Mouse (Mus musculus): ENCODE measurements at regions not wholly inside any gene's neighbourhood (a gene's known extent, or its start where the extent isn't known, plus 50 kb on each side); places are given as distances from the start of the nearest gene placed in this dataset.

- Histone ChIP-seq H3K4me1 (ENCODE audit: control insufficient read depth, insufficient read depth, low read length) (peaks cover 6% of the 10 kb centered on the region; the same call in 1 of the 2 replicates), H3K9ac (ENCODE audit: low read depth, low read length) (no peak overlapping the region), H3K36me3 (ENCODE audit: control insufficient read depth, insufficient read depth, low read length) (no peaks in the 10 kb centered on the region), H3K79me2 (ENCODE audit: control insufficient read depth, insufficient read depth, low read length) (no peaks in the 10 kb centered on the region), H3K4me3 (ENCODE audit: insufficient read depth, low read depth, low read length) (no peak overlapping the region), H3K27ac (replicated peaks; ENCODE audit: insufficient read depth, low read depth, low read length) (no peak overlapping the region), H3K27me3 (ENCODE audit: control insufficient read depth, insufficient read depth, low read length) (no peaks in the 10 kb centered on the region)
- DNase-seq (ENCODE audit: extremely low read depth, low read depth, low spot score) = no peak
- 94% methylated on average over 3 of the region's 3 CpGs for WGBS
- TF ChIP-seq CTCF (IDR thresholded peaks at IDR 0.05; ENCODE audit: low read depth, low read length) (no peak), POLR2A (IDR thresholded peaks at IDR 0.05; ENCODE audit: extremely low read depth, insufficient read depth, low read length) (no peak)
Observed at GRCm38 (mm10) chr7:145108994-145109393, 98.9 kb downstream of the 1810010D01Rik start.

- no peaks in the 10 kb centered on the region for H3K79me2 ChIP-seq (ENCODE audit: control insufficient read depth, insufficient read depth, low read length)
- no peak for DNase-seq (ENCODE audit: extremely low read depth, low read depth, low spot score)
- TF ChIP-seq CTCF (IDR thresholded peaks at IDR 0.05; ENCODE audit: low read depth, low read length) (no peak), POLR2A (IDR thresholded peaks at IDR 0.05; ENCODE audit: extremely low read depth, insufficient read depth, low read length) (no peak)
- no peak overlapping the region for H3K27ac ChIP-seq (replicated peaks; ENCODE audit: insufficient read depth, low read depth, low read length)
- WGBS = 88% methylated on average over 2 of the region's 2 CpGs
- H3K27me3 ChIP-seq (ENCODE audit: control insufficient read depth, insufficient read depth, low read length) = no peaks in the 10 kb centered on the region
- no peaks in the 10 kb centered on the region for H3K36me3 ChIP-seq (ENCODE audit: control insufficient read depth, insufficient read depth, low read length)
- H3K4me1 ChIP-seq (ENCODE audit: control insufficient read depth, insufficient read depth, low read length) = peaks cover 7% of the 10 kb centered on the region; the same call in 1 of the 2 replicates
- H3K4me3 ChIP-seq (ENCODE audit: insufficient read depth, low read depth, low read length) = no peak overlapping the region
- no peak overlapping the region for H3K9ac ChIP-seq (ENCODE audit: low read depth, low read length)
Observed at GRCm38 (mm10) chr7:145107575-145108170, 100.2 kb downstream of the 1810010D01Rik start.

GRCm38 (mm10) chr7:145106494-145106849, 101.4 kb downstream of the 1810010D01Rik start:
- H3K36me3 ChIP-seq (ENCODE audit: control insufficient read depth, insufficient read depth, low read length) = no peaks in the 10 kb centered on the region
- no peak for TF ChIP-seq POLR2A (IDR thresholded peaks at IDR 0.05; ENCODE audit: extremely low read depth, insufficient read depth, low read length)
- no peak for TF ChIP-seq CTCF (IDR thresholded peaks at IDR 0.05; ENCODE audit: low read depth, low read length)
- no peak for DNase-seq (ENCODE audit: extremely low read depth, low read depth, low spot score)
- peaks cover 5% of the 10 kb centered on the region; the same call in 1 of the 2 replicates for H3K4me1 ChIP-seq (ENCODE audit: control insufficient read depth, insufficient read depth, low read length)
- H3K27me3 ChIP-seq (ENCODE audit: control insufficient read depth, insufficient read depth, low read length) = no peaks in the 10 kb centered on the region
- H3K27ac ChIP-seq (replicated peaks; ENCODE audit: insufficient read depth, low read depth, low read length) = no peak overlapping the region
- no peak overlapping the region for H3K9ac ChIP-seq (ENCODE audit: low read depth, low read length)
- WGBS = 67% methylated on average over 4 of the region's 4 CpGs
- no peaks in the 10 kb centered on the region for H3K79me2 ChIP-seq (ENCODE audit: control insufficient read depth, insufficient read depth, low read length)
- H3K4me3 ChIP-seq (ENCODE audit: insufficient read depth, low read depth, low read length) = no peak overlapping the region

- WGBS = 96% methylated on average over 7 of the region's 7 CpGs
- Histone ChIP-seq H3K4me1 (ENCODE audit: control insufficient read depth, insufficient read depth, low read length) (peaks cover 5% of the 10 kb centered on the region; the same call in 1 of the 2 replicates), H3K9ac (ENCODE audit: low read depth, low read length) (no peak overlapping the region), H3K36me3 (ENCODE audit: control insufficient read depth, insufficient read depth, low read length) (no peaks in the 10 kb centered on the region), H3K27ac (replicated peaks; ENCODE audit: insufficient read depth, low read depth, low read length) (no peak overlapping the region), H3K4me3 (ENCODE audit: insufficient read depth, low read depth, low read length) (no peak overlapping the region), H3K27me3 (ENCODE audit: control insufficient read depth, insufficient read depth, low read length) (no peaks in the 10 kb centered on the region), H3K79me2 (ENCODE audit: control insufficient read depth, insufficient read depth, low read length) (no peaks in the 10 kb centered on the region)
- DNase-seq (ENCODE audit: extremely low read depth, low read depth, low spot score) = no peak
- TF ChIP-seq POLR2A (IDR thresholded peaks at IDR 0.05; ENCODE audit: extremely low read depth, insufficient read depth, low read length) (no peak), CTCF (IDR thresholded peaks at IDR 0.05; ENCODE audit: low read depth, low read length) (no peak)
Observed at GRCm38 (mm10) chr7:145105831-145106493, 102.0 kb downstream of the 1810010D01Rik start.

- 77% methylated on average over 5 of the region's 5 CpGs for WGBS
- TF ChIP-seq POLR2A (IDR thresholded peaks at IDR 0.05; ENCODE audit: extremely low read depth, insufficient read depth, low read length) (no peak), CTCF (IDR thresholded peaks at IDR 0.05; ENCODE audit: low read depth, low read length) (no peak)
- no peak overlapping the region for H3K27ac ChIP-seq (replicated peaks; ENCODE audit: insufficient read depth, low read depth, low read length)
- no peaks in the 10 kb centered on the region for H3K79me2 ChIP-seq (ENCODE audit: control insufficient read depth, insufficient read depth, low read length)
- DNase-seq (ENCODE audit: extremely low read depth, low read depth, low spot score) = no peak
- H3K36me3 ChIP-seq (ENCODE audit: control insufficient read depth, insufficient read depth, low read length) = no peaks in the 10 kb centered on the region
- 0 out of 2 replicates have a peak, but pooled peaks cover 1% of the 10 kb centered on the region for H3K4me1 ChIP-seq (ENCODE audit: control insufficient read depth, insufficient read depth, low read length)
- H3K27me3 ChIP-seq (ENCODE audit: control insufficient read depth, insufficient read depth, low read length) = no peaks in the 10 kb centered on the region
- H3K4me3 ChIP-seq (ENCODE audit: insufficient read depth, low read depth, low read length) = no peak overlapping the region
- no peak overlapping the region for H3K9ac ChIP-seq (ENCODE audit: low read depth, low read length)
Observed at GRCm38 (mm10) chr7:145102692-145103091, 105.2 kb downstream of the 1810010D01Rik start.

GRCm38 (mm10) chr7:145102216-145102615, 105.7 kb downstream of the 1810010D01Rik start:
- TF ChIP-seq CTCF (IDR thresholded peaks at IDR 0.05; ENCODE audit: low read depth, low read length) (no peak), POLR2A (IDR thresholded peaks at IDR 0.05; ENCODE audit: extremely low read depth, insufficient read depth, low read length) (no peak)
- Histone ChIP-seq H3K27me3 (ENCODE audit: control insufficient read depth, insufficient read depth, low read length) (no peaks in the 10 kb centered on the region), H3K4me1 (ENCODE audit: control insufficient read depth, insufficient read depth, low read length) (0 out of 2 replicates have a peak, but pooled peaks cover 1% of the 10 kb centered on the region), H3K79me2 (ENCODE audit: control insufficient read depth, insufficient read depth, low read length) (no peaks in the 10 kb centered on the region), H3K36me3 (ENCODE audit: control insufficient read depth, insufficient read depth, low read length) (no peaks in the 10 kb centered on the region), H3K4me3 (ENCODE audit: insufficient read depth, low read depth, low read length) (no peak overlapping the region), H3K9ac (ENCODE audit: low read depth, low read length) (no peak overlapping the region), H3K27ac (replicated peaks; ENCODE audit: insufficient read depth, low read depth, low read length) (no peak overlapping the region)
- DNase-seq (ENCODE audit: extremely low read depth, low read depth, low spot score) = peak; percentile 29
- 51% methylated on average over 6 of the region's 6 CpGs for WGBS

Measured in liver, adult 2 months (tissue).